9 mouse cellular contexts compared by ENCODE assay signal in genomic region chr12:54489675-54490074, GRCm38 (mm10).
A peak's percentile ranks its signal among the peaks of the same experiment; 100 is the strongest.
DNase-seq lines count a peak whose midpoint lies in the region; ATAC-seq and TF ChIP-seq lines count a peak whose summit lies in the region.
"Had no signal": no experiment of that assay in that cellular context is flagged by ENCODE, and none has a peak within 500 bp of the region (broad histone marks: within the 10 kb centered on the region; RNA-seq: fewer than 3 reads in every experiment).

No protein-coding gene starts in this region.

- H3K27ac ChIP-seq in ES-Bruce4 (ENCODE audit: insufficient read depth, low read length) = no peak overlapping the region
- no peak overlapping the region for H3K27ac ChIP-seq in forebrain, embryonic 16.5 days (ENCODE audit: low read length)
- H3K27ac ChIP-seq: macrophage had no signal

- DNase-seq in c-Kit-positive CD71-positive TER-119-positive erythroid progenitor cells, embryonic 14.5 days (ENCODE audit: low spot score) = peak; percentile 4
- peak; percentile 16 for DNase-seq in heart, postnatal 25 days (ENCODE audit: low spot score)
- peak; percentile 48 for DNase-seq in large intestine, adult 2 months (ENCODE audit: low read depth, low spot score)
- DNase-seq in lung, adult 2 months = peak; percentile 51
- peak; percentile 60 for DNase-seq in ovary, postnatal 14 days (ENCODE audit: low spot score)
- DNase-seq in thymus, postnatal 36 days = peak; percentile 40 to 55

- peak; percentile 67 for TF ChIP-seq CTCF in ES-Bruce4 (IDR thresholded peaks at IDR 0.05; ENCODE audit: low read depth, low read length)
- peak; percentile 82 for TF ChIP-seq CTCF in lung, adult 2 months (IDR thresholded peaks at IDR 0.05; ENCODE audit: insufficient read depth, low read length)

- no peaks in the 10 kb centered on the region for H3K9me3 ChIP-seq in ES-Bruce4 (replicated peaks; ENCODE audit: control insufficient read depth, insufficient read depth, low read length, poor library complexity, severe bottlenecking)
- no peaks in the 10 kb centered on the region for H3K9me3 ChIP-seq in forebrain, embryonic 16.5 days (ENCODE audit: control insufficient read depth, low read length)

- TF ChIP-seq EP300 in ES-Bruce4 (IDR thresholded peaks at IDR 0.05; ENCODE audit: insufficient read depth, low read depth, low read length) = no peak

- H3K9ac ChIP-seq in ES-Bruce4 (ENCODE audit: low read depth, poor library complexity, severe bottlenecking) = no peak overlapping the region
- no peak overlapping the region for H3K9ac ChIP-seq in forebrain, embryonic 16.5 days (replicated peaks; ENCODE audit: low read depth, low read length)

- peak; percentile 84 for ATAC-seq in forebrain, embryonic 16.5 days

- no peaks in the 10 kb centered on the region for H3K27me3 ChIP-seq in ES-Bruce4 (ENCODE audit: control insufficient read depth, insufficient read depth, low read length, poor library complexity, severe bottlenecking)
- H3K27me3 ChIP-seq in forebrain, embryonic 16.5 days (replicated peaks; ENCODE audit: control insufficient read depth, insufficient read depth, low read length) = no peaks in the 10 kb centered on the region

- no peak overlapping the region for H3K4me3 ChIP-seq in ES-Bruce4 (ENCODE audit: low read depth, low read length)
- H3K4me3 ChIP-seq in forebrain, embryonic 16.5 days (replicated peaks; ENCODE audit: low read length) = no peak overlapping the region
- H3K4me3 ChIP-seq in lung, adult 2 months (replicated peaks; ENCODE audit: extremely low read depth, low read depth, low read length) = no peak overlapping the region

- H3K4me2 ChIP-seq in forebrain, embryonic 16.5 days (ENCODE audit: low read length) = no peak overlapping the region

- H3K36me3 ChIP-seq in ES-Bruce4 (ENCODE audit: control insufficient read depth, insufficient read depth, low read length, poor library complexity, severe bottlenecking) = no peaks in the 10 kb centered on the region
- H3K36me3 ChIP-seq in forebrain, embryonic 16.5 days (ENCODE audit: control insufficient read depth, insufficient read depth) = no peaks in the 10 kb centered on the region

- TF ChIP-seq POLR2A in ES-Bruce4 (IDR thresholded peaks at IDR 0.05; ENCODE audit: insufficient read depth, low read length) = no peak
- TF ChIP-seq POLR2A in lung, adult 2 months (IDR thresholded peaks at IDR 0.05; ENCODE audit: borderline replicate concordance, extremely low read depth, low read depth, low read length) = no peak

- intact Hi-C loops in heart, postnatal 25 days (cut with DNase I) = loop anchor here (1.0 to 10.0 kb wide), 5 partner anchors 58 to 390 kb away; no protein-coding TSS in a partner anchor

- 3% methylated on average over 8 of the region's 8 CpGs for WGBS in forebrain, embryonic 16.5 days
- 1% methylated on average over 8 of the region's 8 CpGs for WGBS in large intestine, adult 2 months
- 3% methylated on average over 8 of the region's 8 CpGs for WGBS in lung, adult 2 months

- H3K4me1 ChIP-seq in ES-Bruce4 (ENCODE audit: control insufficient read depth, insufficient read depth, low read length) = no peaks in the 10 kb centered on the region
- H3K4me1 ChIP-seq in forebrain, embryonic 16.5 days (replicated peaks; ENCODE audit: control insufficient read depth, insufficient read depth, low read length) = no peaks in the 10 kb centered on the region
- peaks cover 3% of the 10 kb centered on the region; the same call in 1 of the 2 replicates for H3K4me1 ChIP-seq in lung, adult 2 months (ENCODE audit: control insufficient read depth, insufficient read depth, low read length)

Comparison
In these comparisons a context has a peak if more than half of its experiments do, and no peak if none do; other contexts are left out.
1. DNase-seq: peak in every context shown above with its lines; median percentile 60 in ovary, postnatal 14 days; 51 in lung, adult 2 months; 48 in large intestine, adult 2 months; 48 in thymus, postnatal 36 days; 16 in heart, postnatal 25 days; 4 in c-Kit-positive CD71-positive TER-119-positive erythroid progenitor cells, embryonic 14.5 days.